Comparison of ENCODE assay signal across 16 mouse cellular contexts in genomic region chr17:17609523-17609922, GRCm38 (mm10). TPM values are rescaled to one million over a fixed set of nuclear protein-coding genes. Genes with fewer than 3 reads are reported as not detected.
DNase-seq lines count a peak whose midpoint lies in the region; ATAC-seq lines count a peak whose summit lies in the region.
"Had no signal": no experiment of that assay in that cellular context is flagged by ENCODE, and none has a peak within 500 bp of the region (broad histone marks: within the 10 kb centered on the region; RNA-seq: fewer than 3 reads in every experiment).

No protein-coding gene starts in this region.

- H3K9ac ChIP-seq in liver, embryonic 13.5 days = no peak overlapping the region
- no peak overlapping the region for H3K9ac ChIP-seq in heart, embryonic 16.5 days (ENCODE audit: low read length)
- no peak overlapping the region for H3K9ac ChIP-seq in kidney, embryonic 16.5 days (replicated peaks; ENCODE audit: low read length)
- H3K9ac ChIP-seq: limb, embryonic 13.5 days; lung, embryonic 14.5 days; neural tube, embryonic 13.5 days had no signal

- no peaks in the 10 kb centered on the region for H3K36me3 ChIP-seq in liver, embryonic 13.5 days
- 0 out of 2 replicates have a peak, but pooled peaks cover 3% of the 10 kb centered on the region for H3K36me3 ChIP-seq in heart, embryonic 16.5 days (ENCODE audit: control insufficient read depth, insufficient read depth)
- H3K36me3 ChIP-seq in kidney, embryonic 16.5 days (ENCODE audit: insufficient read depth, low read length) = 0 out of 2 replicates have a peak, but pooled peaks cover 3% of the 10 kb centered on the region
- no peaks in the 10 kb centered on the region for H3K36me3 ChIP-seq in hindbrain, embryonic 10.5 days
- H3K36me3 ChIP-seq: neural tube, embryonic 13.5 days had no signal

- 43% methylated on average over 3 of the region's 3 CpGs for WGBS in liver, embryonic 13.5 days (ENCODE audit: insufficient replicate concordance)
- WGBS in heart, embryonic 16.5 days = 57% methylated on average over 3 of the region's 3 CpGs
- WGBS in kidney, embryonic 16.5 days = 77% methylated on average over 3 of the region's 3 CpGs
- WGBS in hindbrain, embryonic 10.5 days = 85% methylated on average over 3 of the region's 3 CpGs

- ATAC-seq in liver, embryonic 13.5 days (ENCODE audit: low read depth) = no peak
- no peak for ATAC-seq in heart, embryonic 16.5 days (replicated peaks; ENCODE audit: extremely low read depth, insufficient read depth, low FRiP score)
- no peak for ATAC-seq in kidney, embryonic 16.5 days (ENCODE audit: low FRiP score, low TSS enrichment)
- ATAC-seq: activated CD4-positive, CD25-positive, alpha-beta regulatory T cell, adult 4 months had no signal

- H3K27me3 ChIP-seq in liver, embryonic 13.5 days = no peaks in the 10 kb centered on the region
- H3K27me3 ChIP-seq in heart, embryonic 16.5 days (ENCODE audit: control insufficient read depth, insufficient read depth, low read length) = no peaks in the 10 kb centered on the region
- no peaks in the 10 kb centered on the region for H3K27me3 ChIP-seq in kidney, embryonic 16.5 days (ENCODE audit: insufficient read depth, low read length)
- no peaks in the 10 kb centered on the region for H3K27me3 ChIP-seq in hindbrain, embryonic 10.5 days (ENCODE audit: insufficient read depth, poor library complexity, severe bottlenecking)
- H3K27me3 ChIP-seq: limb, embryonic 13.5 days; neural tube, embryonic 13.5 days had no signal

- DNase-seq in adrenal gland, postnatal 14 days = peak; percentile 39
- no peak for DNase-seq in adrenal gland, postnatal 10 days
- DNase-seq in liver, embryonic 13.5 days = no peak
- no peak for DNase-seq in liver
- DNase-seq in ovary, postnatal 14 days (ENCODE audit: low spot score) = no peak
- no peak for DNase-seq in hindbrain, embryonic 10.5 days (ENCODE audit: low spot score)
- DNase-seq: cerebellum, adult 9-10 months; kidney, adult 9 months; lung, embryonic 14.5 days had no signal

- H3K4me2 ChIP-seq in liver, embryonic 13.5 days = no peak overlapping the region
- no peak overlapping the region for H3K4me2 ChIP-seq in heart, embryonic 16.5 days (ENCODE audit: low read depth, low read length)
- H3K4me2 ChIP-seq in kidney, embryonic 16.5 days (replicated peaks; ENCODE audit: low read depth, low read length) = no peak overlapping the region
- H3K4me2 ChIP-seq: limb, embryonic 13.5 days; lung, embryonic 14.5 days; midbrain, embryonic 11.5 days; neural tube, embryonic 13.5 days had no signal

- H3K4me1 ChIP-seq in liver, embryonic 13.5 days (replicated peaks) = peaks cover 20% of the 10 kb centered on the region
- H3K4me1 ChIP-seq in heart, embryonic 16.5 days (ENCODE audit: control insufficient read depth, insufficient read depth, low read length) = peaks cover 14% of the 10 kb centered on the region
- 0 out of 2 replicates have a peak, but pooled peaks cover 5% of the 10 kb centered on the region for H3K4me1 ChIP-seq in kidney, embryonic 16.5 days (ENCODE audit: insufficient read depth, low read length)
- no peaks in the 10 kb centered on the region for H3K4me1 ChIP-seq in hindbrain, embryonic 10.5 days (replicated peaks)

- 0 out of 2 replicates have a peak overlapping the region, but pooled peaks have one; percentile 3 for H3K27ac ChIP-seq in liver, embryonic 13.5 days
- peak overlapping the region; percentile 24 for H3K27ac ChIP-seq in heart, embryonic 16.5 days (ENCODE audit: low read length)
- no peak overlapping the region for H3K27ac ChIP-seq in kidney, embryonic 16.5 days (ENCODE audit: low read length)
- no peak overlapping the region for H3K27ac ChIP-seq in hindbrain, embryonic 10.5 days
- H3K27ac ChIP-seq: limb, embryonic 13.5 days; neural tube, embryonic 13.5 days had no signal

- no peaks in the 10 kb centered on the region for H3K9me3 ChIP-seq in liver, embryonic 13.5 days (replicated peaks)
- no peaks in the 10 kb centered on the region for H3K9me3 ChIP-seq in heart, embryonic 16.5 days (replicated peaks; ENCODE audit: control insufficient read depth, low read length)
- no peaks in the 10 kb centered on the region for H3K9me3 ChIP-seq in kidney, embryonic 16.5 days (ENCODE audit: low read length)
- H3K9me3 ChIP-seq in hindbrain, embryonic 10.5 days = 0 out of 2 replicates have a peak, but pooled peaks cover 3% of the 10 kb centered on the region
- H3K9me3 ChIP-seq: limb, embryonic 13.5 days; neural tube, embryonic 13.5 days had no signal

- no peak overlapping the region for H3K4me3 ChIP-seq in liver, embryonic 13.5 days (replicated peaks)
- no peak overlapping the region for H3K4me3 ChIP-seq in heart, embryonic 16.5 days (ENCODE audit: low read length)
- H3K4me3 ChIP-seq in kidney, embryonic 16.5 days (ENCODE audit: low read length) = no peak overlapping the region
- no peak overlapping the region for H3K4me3 ChIP-seq in hindbrain, embryonic 10.5 days
- H3K4me3 ChIP-seq: erythroblast, embryonic 14.5 days; limb, embryonic 13.5 days; neural tube, embryonic 13.5 days had no signal

RNA-seq across cellular contexts. Expression of gene Lnpep, which starts 15.3 kb away (rescaled TPM):
- 120 and 123 TPM in 2 replicates for total RNA-seq in adrenal gland, postnatal 14 days (2021)
- total RNA-seq in adrenal gland, postnatal 10 days (2021) = 100 to 1,000 TPM; 101 to 135 TPM
- polyA plus RNA-seq in liver, embryonic 13.5 days (2015; fragmentation: Nextera tagmentation; extraction: Ambion mirVana) = 3.2 and 3.6 TPM in 2 replicates
- polyA plus RNA-seq in heart, embryonic 16.5 days (2015; fragmentation: Nextera tagmentation; extraction: Ambion mirVana) = 12.7 and 12.9 TPM in 2 replicates
- 7.8 and 9.8 TPM in 2 replicates for polyA plus RNA-seq in kidney, embryonic 16.5 days (2015; fragmentation: Nextera tagmentation; extraction: Ambion mirVana)
- 6.2 and 7.2 TPM in 2 replicates for polyA plus RNA-seq in hindbrain, embryonic 10.5 days (2016; fragmentation: Nextera tagmentation; extraction: Ambion mirVana)

Comparison
In these comparisons a context has a peak if more than half of its experiments do, and no peak if none do; other contexts are left out.
1. H3K27ac ChIP-seq: peak in liver, embryonic 13.5 days (single experiment) and heart, embryonic 16.5 days (single experiment); none in kidney, embryonic 16.5 days (single experiment) and hindbrain, embryonic 10.5 days (single experiment).